Mouse (Mus musculus): ENCODE results near the gene Pofut2. TPM values are rescaled to one million over a fixed set of nuclear protein-coding genes. Genes with fewer than 3 reads are reported as not detected.

The Pofut2 gene
- polyA plus RNA-seq, 1 experiment from 2014 or later: 29.7 TPM

DNA sequence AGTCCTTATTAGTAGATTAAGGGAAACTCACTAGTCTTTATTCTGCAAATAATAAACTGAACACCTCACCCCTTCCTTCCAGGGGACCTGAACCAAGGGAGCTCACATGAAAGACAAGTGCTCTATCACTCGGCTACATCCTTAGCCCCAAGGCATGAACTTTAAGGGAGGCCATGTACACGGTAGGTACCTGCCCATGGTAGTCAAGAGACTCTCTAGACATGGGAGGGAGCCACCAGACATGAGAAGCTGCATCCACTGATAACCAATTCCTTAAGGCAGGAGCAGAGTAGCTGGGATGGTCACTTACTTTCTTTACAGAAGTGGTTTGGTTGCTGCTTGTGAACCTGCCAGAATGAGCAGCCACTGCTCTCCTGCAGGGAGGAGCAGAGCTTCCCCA is 40.2 kb downstream of the Pofut2 start:
- peak overlapping the region; percentile 86; the same call in 1 of the 2 replicates for H3K27ac ChIP-seq
- 37% methylated on average over 2 of the region's 2 CpGs for WGBS (ENCODE audit: insufficient replicate concordance)
- H3K4me3 ChIP-seq (replicated peaks): no peak overlapping the region
- H3K27me3 ChIP-seq: no peaks in the 10 kb centered on the region
- peak overlapping the region; percentile 26 for H3K9ac ChIP-seq
- ATAC-seq (ENCODE audit: low read depth) (peak; percentile 44; the same call in 1 of the 2 replicates), DNase-seq (no peak)
- no peaks in the 10 kb centered on the region for H3K9me3 ChIP-seq (replicated peaks)
- H3K36me3 ChIP-seq: no peaks in the 10 kb centered on the region
- H3K4me2 ChIP-seq: peak overlapping the region; percentile 7; the same call in 1 of the 2 replicates
- H3K4me1 ChIP-seq (replicated peaks): peaks cover 54% of the 10 kb centered on the region

DNA sequence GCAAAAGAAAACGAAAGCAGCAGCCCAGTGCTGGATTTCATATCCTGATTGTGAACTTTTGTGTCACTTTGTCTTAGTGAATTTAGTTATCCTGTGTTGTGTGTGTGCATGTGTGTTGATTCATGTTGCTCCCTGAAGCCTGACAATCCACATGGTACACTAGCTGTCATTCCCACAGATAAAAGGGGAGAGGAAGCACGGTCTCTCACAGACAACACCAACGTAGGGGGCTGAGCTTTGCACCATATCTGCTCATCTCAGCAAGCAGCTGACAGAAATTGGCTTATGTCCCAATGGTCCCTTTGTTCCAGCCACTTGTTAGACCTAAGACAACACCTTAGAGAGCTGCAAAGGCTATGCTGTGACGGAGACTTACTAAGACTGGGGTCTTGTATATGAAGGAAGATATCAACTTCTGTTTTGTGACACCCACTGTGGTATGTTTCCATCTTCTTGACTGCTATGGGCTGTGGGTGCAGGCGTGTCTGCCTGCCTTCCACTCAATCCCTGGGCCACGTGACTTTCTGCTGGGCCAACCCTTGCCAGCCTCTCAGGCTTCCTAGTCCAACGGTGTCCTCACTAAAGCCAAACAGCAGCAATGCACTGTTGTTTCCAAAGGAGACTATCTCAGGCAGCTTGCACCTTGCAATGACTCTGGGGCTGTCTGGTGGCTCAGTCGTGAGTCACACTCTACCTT is 41.4 kb downstream of the Pofut2 start:
- 0 out of 2 replicates have a peak overlapping the region, but pooled peaks have one; percentile 7 for H3K9ac ChIP-seq

DNA sequence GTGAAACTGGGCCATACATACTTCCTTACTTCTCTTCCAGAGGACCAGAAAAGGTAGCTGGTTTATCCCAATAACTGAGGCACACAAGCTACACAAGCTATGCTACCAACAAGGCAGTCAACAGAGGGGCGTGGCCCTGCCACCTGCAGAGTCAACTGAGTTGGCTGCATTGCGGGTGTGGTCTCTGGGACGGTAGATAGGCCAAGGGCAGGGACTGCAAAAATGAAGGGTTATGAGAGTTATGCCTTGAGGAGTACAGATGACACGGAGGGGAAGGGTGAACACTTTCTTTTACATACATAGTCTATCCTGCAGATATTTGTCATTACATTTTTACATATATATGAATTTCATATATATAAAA is 41.9 kb downstream of the Pofut2 start:
- 0 out of 2 replicates have a peak overlapping the region, but pooled peaks have one; percentile 7 for H3K9ac ChIP-seq
- H3K27me3 ChIP-seq: no peaks in the 10 kb centered on the region

More for the DNA sequence above, 41.4 kb downstream of the Pofut2 start:
- Histone ChIP-seq H3K36me3 (no peaks in the 10 kb centered on the region), H3K27ac (peak overlapping the region; percentile 86), H3K4me3 (replicated peaks) (no peak overlapping the region), H3K4me1 (replicated peaks) (peaks cover 51% of the 10 kb centered on the region), H3K4me2 (peak overlapping the region; percentile 41), H3K27me3 (no peaks in the 10 kb centered on the region), H3K9me3 (replicated peaks) (no peaks in the 10 kb centered on the region)
- DNase-seq (no peak), ATAC-seq (ENCODE audit: low read depth) (peak; percentile 47)
- 41% methylated on average over 8 of the region's 8 CpGs for WGBS (ENCODE audit: insufficient replicate concordance)

DNA sequence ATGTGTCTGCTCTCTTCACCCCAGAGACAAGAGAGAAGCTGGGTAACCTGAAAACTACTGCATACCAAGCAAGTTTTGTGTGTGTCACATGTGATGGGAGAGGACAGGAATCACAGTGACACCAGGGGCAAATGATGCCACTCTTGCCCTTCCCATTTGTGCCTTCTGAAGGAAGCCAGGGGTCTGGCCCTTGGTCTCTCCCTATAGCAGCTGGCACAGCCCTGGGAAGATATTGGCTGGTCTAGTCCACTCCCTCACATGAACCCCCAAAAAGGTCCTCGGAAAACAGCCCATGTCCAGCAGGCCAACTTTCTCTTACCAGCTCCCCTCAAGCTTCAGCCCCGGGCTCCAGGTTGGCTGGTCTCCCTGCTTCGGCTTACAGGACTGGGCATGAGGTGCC is 45.3 kb downstream of the Pofut2 start:
- Histone ChIP-seq H3K27me3 (no peaks in the 10 kb centered on the region), H3K4me1 (replicated peaks) (peaks cover 23% of the 10 kb centered on the region), H3K4me3 (replicated peaks) (no peak overlapping the region), H3K27ac (no peak overlapping the region), H3K9ac (no peak overlapping the region), H3K36me3 (no peaks in the 10 kb centered on the region), H3K4me2 (no peak overlapping the region), H3K9me3 (replicated peaks) (no peaks in the 10 kb centered on the region)
- no peak for DNase-seq
- no peak for ATAC-seq (ENCODE audit: low read depth)
- WGBS (ENCODE audit: insufficient replicate concordance): 70% methylated on average over 3 of the region's 3 CpGs

More for the DNA sequence above, 41.9 kb downstream of the Pofut2 start:
- H3K4me1 ChIP-seq (replicated peaks): peaks cover 46% of the 10 kb centered on the region
- peak; percentile 73 for DNase-seq
- H3K36me3 ChIP-seq: no peaks in the 10 kb centered on the region
- peak; percentile 93 for ATAC-seq (ENCODE audit: low read depth)
- H3K27ac ChIP-seq: peak overlapping the region; percentile 86
- H3K4me2 ChIP-seq: peak overlapping the region; percentile 41
- WGBS (ENCODE audit: insufficient replicate concordance): 19% methylated on average over 4 of the region's 4 CpGs
- H3K9me3 ChIP-seq (replicated peaks): no peaks in the 10 kb centered on the region
- no peak overlapping the region for H3K4me3 ChIP-seq (replicated peaks)

DNA sequence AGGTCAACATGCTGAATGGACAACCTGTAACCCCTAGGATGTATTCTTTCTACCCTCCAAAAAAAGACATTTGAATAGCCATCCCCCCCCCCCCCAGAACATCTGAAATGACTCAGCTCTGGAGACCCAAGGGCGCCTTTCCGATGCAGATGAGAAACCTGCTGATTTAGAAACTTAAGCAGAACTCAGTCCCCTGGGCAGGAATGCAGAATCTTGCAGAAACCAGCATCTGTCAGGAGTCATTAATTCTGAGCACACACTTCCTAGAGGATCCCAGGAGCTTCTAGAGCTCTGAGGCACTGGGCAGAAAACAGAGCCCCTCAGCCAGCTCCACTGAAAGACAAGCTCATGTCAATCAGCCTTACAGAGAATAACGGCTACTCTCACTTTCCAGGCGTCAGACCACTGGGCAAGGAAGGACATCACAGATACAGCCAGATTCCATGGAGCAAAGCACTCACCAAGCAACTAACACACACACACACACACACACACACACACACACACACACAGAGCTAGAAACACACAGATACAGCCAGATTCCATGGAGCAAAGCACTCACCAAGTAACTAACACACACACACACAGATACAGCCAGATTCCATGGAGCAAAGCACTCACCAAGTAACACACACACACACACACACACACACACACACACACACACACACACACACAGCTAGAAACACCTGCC is 46.0 kb downstream of the Pofut2 start:
- WGBS (ENCODE audit: insufficient replicate concordance): 63% methylated on average over 4 of the region's 4 CpGs
- Histone ChIP-seq H3K9ac (no peak overlapping the region), H3K27me3 (no peaks in the 10 kb centered on the region), H3K4me1 (replicated peaks) (peaks cover 16% of the 10 kb centered on the region), H3K4me3 (replicated peaks) (no peak overlapping the region), H3K4me2 (no peak overlapping the region), H3K36me3 (no peaks in the 10 kb centered on the region), H3K27ac (no peak overlapping the region), H3K9me3 (replicated peaks) (no peaks in the 10 kb centered on the region)
- ATAC-seq (ENCODE audit: low read depth) (no peak), DNase-seq (no peak)

DNA sequence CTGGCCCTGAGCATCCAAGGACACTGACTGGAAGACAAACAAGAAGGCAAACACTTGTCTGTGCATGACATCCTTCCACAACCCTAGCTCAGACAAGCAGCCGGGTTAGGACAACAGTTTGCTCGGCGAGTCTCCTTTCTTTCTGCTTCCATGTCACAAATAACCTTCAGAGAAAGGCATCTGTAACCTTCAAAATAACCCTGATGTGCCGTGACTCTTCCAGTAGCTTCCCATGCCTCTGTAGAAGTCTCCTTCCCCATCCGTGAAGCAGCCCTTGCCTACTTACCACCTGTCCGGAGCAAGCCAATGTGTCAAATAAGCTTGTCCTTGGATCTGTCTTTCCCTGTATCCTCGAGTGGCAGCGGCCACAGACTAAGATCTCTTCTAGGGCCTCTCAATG is 46.7 kb downstream of the Pofut2 start:
- no peak overlapping the region for H3K4me2 ChIP-seq
- whole genome bisulfite sequencing (ENCODE audit: insufficient replicate concordance): 64% methylated on average over 8 of the region's 8 CpGs
- ATAC-seq (ENCODE audit: low read depth): no peak
- peaks cover 8% of the 10 kb centered on the region for H3K4me1 ChIP-seq (replicated peaks)
- H3K9ac ChIP-seq: no peak overlapping the region
- H3K27ac ChIP-seq: no peak overlapping the region
- no peak for DNase-seq
- H3K36me3 ChIP-seq: no peaks in the 10 kb centered on the region
- no peak overlapping the region for H3K4me3 ChIP-seq (replicated peaks)
- H3K9me3 ChIP-seq (replicated peaks): no peaks in the 10 kb centered on the region
- no peaks in the 10 kb centered on the region for H3K27me3 ChIP-seq

DNA sequence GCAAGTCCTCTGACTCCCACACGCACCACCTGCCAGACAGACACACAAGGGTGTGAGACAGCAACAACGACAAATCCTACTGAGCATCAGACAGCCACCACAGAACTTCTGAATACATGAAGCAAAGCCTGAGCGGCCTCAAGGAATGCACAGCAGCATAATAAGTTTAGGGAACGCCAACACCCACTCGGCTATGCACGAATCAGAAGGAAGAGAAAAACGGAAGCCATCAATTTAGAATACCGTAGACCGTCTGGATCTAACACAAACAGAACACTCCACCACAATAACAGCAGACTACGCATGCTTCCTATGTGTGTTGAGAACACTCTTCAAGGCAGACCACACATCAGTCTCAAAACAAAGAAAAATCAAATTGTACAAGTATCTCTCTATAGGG is 50.0 kb downstream of the Pofut2 start:
- H3K4me1 ChIP-seq (replicated peaks): no peaks in the 10 kb centered on the region
- no peaks in the 10 kb centered on the region for H3K9me3 ChIP-seq (replicated peaks)
- ATAC-seq (ENCODE audit: low read depth) (no peak), DNase-seq (no peak)
- no peak overlapping the region for H3K9ac ChIP-seq
- H3K4me2 ChIP-seq: no peak overlapping the region
- no peak overlapping the region for H3K4me3 ChIP-seq (replicated peaks)
- 72% methylated on average over 10 of the region's 10 CpGs for WGBS (ENCODE audit: insufficient replicate concordance)
- H3K27me3 ChIP-seq: no peaks in the 10 kb centered on the region
- H3K36me3 ChIP-seq: no peaks in the 10 kb centered on the region
- no peak overlapping the region for H3K27ac ChIP-seq

DNA sequence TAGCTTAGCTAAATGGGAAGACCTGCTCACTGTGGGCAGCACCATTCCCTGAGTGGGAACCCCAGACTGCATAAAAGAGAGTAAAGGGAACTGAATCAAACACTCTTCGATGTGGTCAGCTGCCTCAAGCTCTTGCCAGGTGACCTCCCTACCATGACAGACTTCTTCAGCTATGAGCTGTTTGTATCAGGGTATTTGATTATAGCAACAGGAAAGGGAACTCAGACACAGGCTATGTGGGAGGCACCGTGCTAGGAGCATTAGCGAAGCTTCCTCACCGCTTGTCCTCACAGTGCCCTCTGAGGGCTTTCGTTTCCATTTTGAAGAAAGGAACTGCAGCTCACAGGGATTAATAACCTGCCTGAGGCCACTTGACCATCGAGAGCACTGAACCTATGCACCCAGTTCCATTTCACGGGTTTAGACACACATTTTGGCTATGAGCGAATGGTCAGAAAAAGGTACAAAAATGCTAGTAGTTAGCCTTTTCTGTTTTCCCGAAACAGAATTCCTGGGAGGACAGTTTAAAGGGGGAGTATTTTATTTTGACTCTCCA is 55.8 kb downstream of the Pofut2 start:
- Histone ChIP-seq H3K4me2 (no peak overlapping the region), H3K9me3 (replicated peaks) (no peaks in the 10 kb centered on the region), H3K27ac (no peak overlapping the region), H3K4me3 (replicated peaks) (no peak overlapping the region), H3K36me3 (no peaks in the 10 kb centered on the region), H3K4me1 (replicated peaks) (no peaks in the 10 kb centered on the region), H3K27me3 (no peaks in the 10 kb centered on the region), H3K9ac (no peak overlapping the region)
- ATAC-seq (ENCODE audit: low read depth): no peak
- DNase-seq: no peak
- 60% methylated on average over 9 of the region's 9 CpGs for WGBS (ENCODE audit: insufficient replicate concordance)

DNA sequence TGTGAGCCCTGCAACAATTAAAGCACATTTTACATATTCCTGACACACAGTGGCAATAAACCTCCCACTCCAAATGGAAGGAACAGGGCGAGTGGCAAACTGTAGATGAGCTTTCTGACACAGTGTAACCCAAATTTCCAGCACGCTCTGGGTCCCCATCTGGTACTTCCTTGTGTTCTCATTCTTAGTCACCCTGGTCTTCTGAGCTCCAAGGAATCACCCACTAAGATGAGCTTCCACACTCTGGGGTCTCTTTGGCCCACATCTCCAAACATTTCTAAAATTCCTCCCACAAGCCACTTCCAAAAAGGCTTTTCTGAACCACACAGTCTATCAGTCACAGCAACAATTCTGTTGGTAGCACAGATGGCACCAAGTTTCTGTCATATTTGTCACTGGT is 56.7 kb downstream of the Pofut2 start:
- H3K4me1 ChIP-seq (replicated peaks): no peaks in the 10 kb centered on the region
- DNase-seq (no peak), ATAC-seq (ENCODE audit: low read depth) (no peak)
- no peak overlapping the region for H3K4me3 ChIP-seq (replicated peaks)
- no peak overlapping the region for H3K4me2 ChIP-seq
- WGBS (ENCODE audit: insufficient replicate concordance): 64% methylated on average over 2 of the region's 2 CpGs
- no peaks in the 10 kb centered on the region for H3K27me3 ChIP-seq
- no peaks in the 10 kb centered on the region for H3K36me3 ChIP-seq
- no peaks in the 10 kb centered on the region for H3K9me3 ChIP-seq (replicated peaks)
- no peak overlapping the region for H3K9ac ChIP-seq
- H3K27ac ChIP-seq: no peak overlapping the region
